Mouse (Mus musculus): ENCODE measurements around the gene Hipk4. TPM values are rescaled to one million over a fixed set of nuclear protein-coding genes. Genes with fewer than 3 reads are reported as not detected.

Gene Hipk4
- polyA plus RNA-seq (2014; fragmentation: Illumina TruSeq; extraction: RNeasy Lipid Tissue Mini Kit (QIAGEN cat#74804)): 0.46 TPM

GRCm38 (mm10) chr7:27522967-27523366, at the start of gene Hipk4:
Hipk4 (plus strand) TSS chr7:27523267.

GRCm38 (mm10) chr7:27486770-27487697, 36.0 kb upstream of the Hipk4 start, which contains the start of gene Sertad1:
Sertad1 (plus strand) TSS chr7:27486910.

GRCm38 (mm10) chr7:27499036-27499435, 24.0 kb upstream of the Hipk4 start, which contains the start of gene Prx:
Prx (plus strand) TSS chr7:27499324.

GRCm38 (mm10) chr7:27552931-27553513, 30.0 kb downstream of the Hipk4 start, which contains the start of the genes Pld3 and 2310022A10Rik:
Pld3 (minus strand) TSS chr7:27553218.
2310022A10Rik (plus strand) TSS chr7:27553233.

Other genes starting within 250 kb of the Hipk4 start
- gene Ltbp4, start 185.6 kb upstream of the Hipk4 start, polyA plus RNA-seq (2014; fragmentation: Illumina TruSeq; extraction: RNeasy Lipid Tissue Mini Kit (QIAGEN cat#74804)): not detected
- 0.54 TPM for gene Shkbp1, start 167.2 kb upstream of the Hipk4 start, polyA plus RNA-seq (2014; fragmentation: Illumina TruSeq; extraction: RNeasy Lipid Tissue Mini Kit (QIAGEN cat#74804))
- gene Gm20479, start 165.8 kb upstream of the Hipk4 start, polyA plus RNA-seq (2014; fragmentation: Illumina TruSeq; extraction: RNeasy Lipid Tissue Mini Kit (QIAGEN cat#74804)): not detected
- gene Sptbn4, start 75.6 kb upstream of the Hipk4 start, polyA plus RNA-seq (2014; fragmentation: Illumina TruSeq; extraction: RNeasy Lipid Tissue Mini Kit (QIAGEN cat#74804)): not detected
- gene Blvrb, start 75.3 kb upstream of the Hipk4 start, polyA plus RNA-seq (2014; fragmentation: Illumina TruSeq; extraction: RNeasy Lipid Tissue Mini Kit (QIAGEN cat#74804)): not detected
- gene Sertad3, start 49.5 kb upstream of the Hipk4 start, polyA plus RNA-seq (2014; fragmentation: Illumina TruSeq; extraction: RNeasy Lipid Tissue Mini Kit (QIAGEN cat#74804)): 2.0 TPM
- 0.51 TPM for gene Sertad1, start 36.4 kb upstream of the Hipk4 start, polyA plus RNA-seq (2014; fragmentation: Illumina TruSeq; extraction: RNeasy Lipid Tissue Mini Kit (QIAGEN cat#74804))
- gene Prx, start 23.9 kb upstream of the Hipk4 start, polyA plus RNA-seq (2014; fragmentation: Illumina TruSeq; extraction: RNeasy Lipid Tissue Mini Kit (QIAGEN cat#74804)): 0.14 TPM
- gene Pld3, start 30.0 kb downstream of the Hipk4 start, polyA plus RNA-seq (2014; fragmentation: Illumina TruSeq; extraction: RNeasy Lipid Tissue Mini Kit (QIAGEN cat#74804)): 0.34 TPM
- 2.0 TPM for gene 2310022A10Rik, start 30.0 kb downstream of the Hipk4 start, polyA plus RNA-seq (2014; fragmentation: Illumina TruSeq; extraction: RNeasy Lipid Tissue Mini Kit (QIAGEN cat#74804))
- gene Akt2, start 68.3 kb downstream of the Hipk4 start, polyA plus RNA-seq (2014; fragmentation: Illumina TruSeq; extraction: RNeasy Lipid Tissue Mini Kit (QIAGEN cat#74804)): 9.0 TPM
- not detected for gene Ttc9b, start 130.6 kb downstream of the Hipk4 start, polyA plus RNA-seq (2014; fragmentation: Illumina TruSeq; extraction: RNeasy Lipid Tissue Mini Kit (QIAGEN cat#74804))
- gene Map3k10, start 151.3 kb downstream of the Hipk4 start, polyA plus RNA-seq (2014; fragmentation: Illumina TruSeq; extraction: RNeasy Lipid Tissue Mini Kit (QIAGEN cat#74804)): 0.91 TPM
- 6.0 TPM for gene Zfp607b, start 166.1 kb downstream of the Hipk4 start, polyA plus RNA-seq (2014; fragmentation: Illumina TruSeq; extraction: RNeasy Lipid Tissue Mini Kit (QIAGEN cat#74804))
- 73.2 TPM for gene Zfp60, start 208.1 kb downstream of the Hipk4 start, polyA plus RNA-seq (2014; fragmentation: Illumina TruSeq; extraction: RNeasy Lipid Tissue Mini Kit (QIAGEN cat#74804))